Mouse (Mus musculus) embryonic facial prominence, embryonic 13.5 days (tissue): ENCODE measurements at regions not wholly inside any gene's neighbourhood (a gene's known extent, or its start where the extent isn't known, plus 50 kb on each side); places are given as distances from the start of the nearest gene placed in this dataset.

ENCODE experiments used
- ATAC-seq: fragments of 200-750 bp; cut with Nextera tagmentation; 2 replicates; pipeline ENCODE4 v1.8.0; 2017; ENCODE audit warnings: low read depth; ENCODE audit not compliant: insufficient number of reproducible peaks, insufficient read depth, low FRiP score, low TSS enrichment
- H3K27ac ChIP-seq: fragments of 300-500 bp; sonication (generic); 2 replicates; pipeline ENCODE4 v1.5.1; 2015; ENCODE audit warnings: moderate library complexity, mild to moderate bottlenecking, inconsistent platforms
- H3K27me3 ChIP-seq: fragments of 300-500 bp; sonication (generic); 2 replicates; pipeline ENCODE4 v1.6.1; 2015; ENCODE audit warnings: mild to moderate bottlenecking, inconsistent platforms
- H3K36me3 ChIP-seq: fragments of 300-500 bp; sonication (generic); 2 replicates; pipeline ENCODE4 v1.6.1; 2015; ENCODE audit warnings: mild to moderate bottlenecking, inconsistent platforms
- H3K4me1 ChIP-seq: fragments of 300-500 bp; sonication (generic); 2 replicates; pipeline ENCODE4 v1.6.1; 2015; ENCODE audit warnings: inconsistent platforms
- H3K4me2 ChIP-seq: fragments of 300-500 bp; sonication (generic); 2 replicates; pipeline ENCODE4 v1.6.1; 2015; ENCODE audit warnings: moderate library complexity, mild to moderate bottlenecking, inconsistent platforms
- H3K4me3 ChIP-seq: fragments of 300-500 bp; sonication (generic); 2 replicates; pipeline ENCODE4 v1.5.1; 2015; ENCODE audit warnings: mild to moderate bottlenecking, inconsistent platforms
- H3K9ac ChIP-seq: fragments of 300-500 bp; sonication (generic); 2 replicates; pipeline ENCODE4 v1.6.1; 2015; ENCODE audit warnings: mild to moderate bottlenecking, inconsistent platforms
- H3K9me3 ChIP-seq: fragments of 300-500 bp; sonication (generic); 2 replicates; pipeline ENCODE4 v1.6.1; 2016; ENCODE audit warnings: inconsistent platforms
- WGBS: fragments of 180-500 bp; shearing (Covaris S2); methylation state at CpG from one replicate; pipeline ENCODE4 v1.1.7; 2015; ENCODE audit warnings: mixed read lengths; 5-methylcytosine and 5-hydroxymethylcytosine counted together

GRCm38 (mm10) chr1:193450201-193450600 lies 80.1 kb upstream of the Camk1g start:
- Histone ChIP-seq H3K9ac (no peak overlapping the region), H3K27ac (peak overlapping the region; percentile 79)

GRCm38 (mm10) chr1:193449394-193450103 lies 79.5 kb upstream of the Camk1g start:
- H3K4me1 ChIP-seq = peaks cover 36% of the 10 kb centered on the region
- no peaks in the 10 kb centered on the region for H3K27me3 ChIP-seq
- 13% methylated on average over 7 of the region's 7 CpGs for WGBS
- H3K9me3 ChIP-seq = no peaks in the 10 kb centered on the region
- no peak overlapping the region for H3K4me2 ChIP-seq
- no peak overlapping the region for H3K4me3 ChIP-seq
- no peaks in the 10 kb centered on the region for H3K36me3 ChIP-seq
- 0 out of 2 replicates have a peak overlapping the region, but pooled peaks have one; percentile 27 for H3K9ac ChIP-seq
- peak overlapping the region; percentile 79 for H3K27ac ChIP-seq
- ATAC-seq = peak; percentile 38; the same call in 1 of the 2 replicates

More at GRCm38 (mm10) chr1:193450201-193450600, 80.1 kb upstream of the Camk1g start:
- H3K4me1 ChIP-seq = peaks cover 36% of the 10 kb centered on the region
- no peak overlapping the region for H3K4me2 ChIP-seq
- no peak overlapping the region for H3K4me3 ChIP-seq
- WGBS = 65% methylated on average over 6 of the region's 6 CpGs
- H3K27me3 ChIP-seq = no peaks in the 10 kb centered on the region
- H3K36me3 ChIP-seq = no peaks in the 10 kb centered on the region
- H3K9me3 ChIP-seq = no peaks in the 10 kb centered on the region
- ATAC-seq = no peak

- Histone ChIP-seq H3K9ac (no peak overlapping the region), H3K9me3 (no peaks in the 10 kb centered on the region), H3K27ac (peak overlapping the region; percentile 58; the same call in 1 of the 2 replicates), H3K4me1 (peaks cover 35% of the 10 kb centered on the region), H3K36me3 (no peaks in the 10 kb centered on the region), H3K4me2 (no peak overlapping the region), H3K4me3 (no peak overlapping the region), H3K27me3 (no peaks in the 10 kb centered on the region)
- 58% methylated on average over 3 of the region's 3 CpGs for WGBS
- peak; percentile 17; the same call in 1 of the 2 replicates for ATAC-seq
Observed at GRCm38 (mm10) chr1:193448793-193449393, 78.8 kb upstream of the Camk1g start.

- no peaks in the 10 kb centered on the region for H3K27me3 ChIP-seq
- no peak overlapping the region for H3K4me2 ChIP-seq
- 52% methylated on average over 5 of the region's 5 CpGs for WGBS
- H3K9me3 ChIP-seq = no peaks in the 10 kb centered on the region
- no peak overlapping the region for H3K27ac ChIP-seq
- no peak overlapping the region for H3K9ac ChIP-seq
- no peaks in the 10 kb centered on the region for H3K36me3 ChIP-seq
- no peak for ATAC-seq
- H3K4me1 ChIP-seq = peaks cover 28% of the 10 kb centered on the region
- no peak overlapping the region for H3K4me3 ChIP-seq
Observed at GRCm38 (mm10) chr1:193447647-193448046, 77.5 kb upstream of the Camk1g start.

GRCm38 (mm10) chr1:193443964-193444676 lies 74.0 kb upstream of the Camk1g start:
- H3K4me1 ChIP-seq = peaks cover 2% of the 10 kb centered on the region
- H3K9ac ChIP-seq = no peak overlapping the region
- H3K4me2 ChIP-seq = no peak overlapping the region
- H3K27me3 ChIP-seq = no peaks in the 10 kb centered on the region
- no peak overlapping the region for H3K4me3 ChIP-seq
- H3K36me3 ChIP-seq = no peaks in the 10 kb centered on the region
- no peaks in the 10 kb centered on the region for H3K9me3 ChIP-seq
- no peak overlapping the region for H3K27ac ChIP-seq
- 92% methylated on average over 1 of the region's 1 CpGs for WGBS
- ATAC-seq = no peak

GRCm38 (mm10) chr1:193440512-193440911 lies 70.4 kb upstream of the Camk1g start:
- Histone ChIP-seq H3K27me3 (no peaks in the 10 kb centered on the region), H3K4me1 (no peaks in the 10 kb centered on the region), H3K36me3 (no peaks in the 10 kb centered on the region), H3K4me3 (no peak overlapping the region), H3K9ac (no peak overlapping the region), H3K27ac (no peak overlapping the region), H3K9me3 (no peaks in the 10 kb centered on the region), H3K4me2 (no peak overlapping the region)
- ATAC-seq = no peak
- 5% methylated on average over 1 of the region's 1 CpGs for WGBS

GRCm38 (mm10) chr1:193434281-193434680 lies 64.2 kb upstream of the Camk1g start:
- no peaks in the 10 kb centered on the region for H3K9me3 ChIP-seq
- H3K36me3 ChIP-seq = no peaks in the 10 kb centered on the region
- no peak overlapping the region for H3K9ac ChIP-seq
- no peak overlapping the region; the same call in 1 of the 2 replicates for H3K27ac ChIP-seq
- no peak for ATAC-seq
- no peaks in the 10 kb centered on the region for H3K27me3 ChIP-seq
- H3K4me3 ChIP-seq = no peak overlapping the region
- WGBS = 53% methylated on average over 4 of the region's 4 CpGs
- no peak overlapping the region for H3K4me2 ChIP-seq
- H3K4me1 ChIP-seq = peaks cover 19% of the 10 kb centered on the region

- 20% methylated on average over 7 of the region's 7 CpGs for WGBS
- ATAC-seq = no peak
- H3K27me3 ChIP-seq = no peaks in the 10 kb centered on the region
- no peak overlapping the region for H3K4me3 ChIP-seq
- H3K4me2 ChIP-seq = no peak overlapping the region
- H3K4me1 ChIP-seq = peaks cover 19% of the 10 kb centered on the region
- H3K9ac ChIP-seq = no peak overlapping the region
- no peaks in the 10 kb centered on the region for H3K36me3 ChIP-seq
- peak overlapping the region; percentile 11; the same call in 1 of the 2 replicates for H3K27ac ChIP-seq
- H3K9me3 ChIP-seq = no peaks in the 10 kb centered on the region
Observed at GRCm38 (mm10) chr1:193433493-193434021, 63.5 kb upstream of the Camk1g start.

- no peak overlapping the region for H3K4me2 ChIP-seq
- no peak overlapping the region for H3K4me3 ChIP-seq
- ATAC-seq = no peak
- H3K36me3 ChIP-seq = no peaks in the 10 kb centered on the region
- no peak overlapping the region for H3K9ac ChIP-seq
- no peaks in the 10 kb centered on the region for H3K27me3 ChIP-seq
- H3K9me3 ChIP-seq = no peaks in the 10 kb centered on the region
- H3K4me1 ChIP-seq = peaks cover 19% of the 10 kb centered on the region
- no peak overlapping the region for H3K27ac ChIP-seq
- 61% methylated on average over 8 of the region's 8 CpGs for whole genome bisulfite sequencing
Observed at GRCm38 (mm10) chr1:193430231-193430630, 60.1 kb upstream of the Camk1g start.

GRCm38 (mm10) chr1:193423653-193424075 lies 53.6 kb upstream of the Camk1g start:
- no peak overlapping the region for H3K4me3 ChIP-seq
- ATAC-seq = no peak
- H3K4me2 ChIP-seq = no peak overlapping the region
- H3K9me3 ChIP-seq = no peaks in the 10 kb centered on the region
- peaks cover 27% of the 10 kb centered on the region for H3K4me1 ChIP-seq
- no peak overlapping the region for H3K27ac ChIP-seq
- no peaks in the 10 kb centered on the region for H3K36me3 ChIP-seq
- peaks cover 13% of the 10 kb centered on the region; the same call in 1 of the 2 replicates for H3K27me3 ChIP-seq
- H3K9ac ChIP-seq = 0 out of 2 replicates have a peak overlapping the region, but pooled peaks have one; percentile 36
- WGBS = 51% methylated on average over 8 of the region's 8 CpGs

- Histone ChIP-seq H3K27me3 (peaks cover 14% of the 10 kb centered on the region), H3K9me3 (no peaks in the 10 kb centered on the region), H3K36me3 (no peaks in the 10 kb centered on the region), H3K27ac (no peak overlapping the region), H3K4me2 (no peak overlapping the region), H3K4me1 (peaks cover 29% of the 10 kb centered on the region), H3K9ac (no peak overlapping the region), H3K4me3 (no peak overlapping the region)
- 55% methylated on average over 1 of the region's 1 CpGs for WGBS
- peak; percentile 29; the same call in 1 of the 2 replicates for ATAC-seq
Observed at GRCm38 (mm10) chr1:193422886-193423285, 52.8 kb upstream of the Camk1g start.
